Mouse (Mus musculus) limb, embryonic 14.5 days (tissue): ENCODE measurements around the gene Efemp1. TPM values are rescaled to one million over a fixed set of nuclear protein-coding genes. Genes with fewer than 3 reads are reported as not detected.

Experiments used
- ATAC-seq: fragments of 200-750 bp; cut with Nextera tagmentation; 2 replicates; pipeline ENCODE4 v1.8.0; 2017; ENCODE audit warnings: low read depth, moderate number of reproducible peaks, moderate TSS enrichment; ENCODE audit not compliant: low FRiP score
- DNase-seq: peaks from one replicate; pipeline ENCODE4 v3.0.0-alpha.2; 2015; ENCODE audit warnings: low spot score
- H3K27ac ChIP-seq: fragments of 300-500 bp; sonication (generic); replicated peaks from 2 replicates; pipeline ENCODE4 v1.5.1; 2014; ENCODE audit warnings: low read depth, mild to moderate bottlenecking, low read length, moderate library complexity, mixed read lengths
- H3K27me3 ChIP-seq: fragments of 300-500 bp; sonication (generic); 2 replicates; pipeline ENCODE4 v1.6.1; 2014; ENCODE audit warnings: low read length, mixed read lengths; ENCODE audit not compliant: control insufficient read depth, insufficient read depth
- H3K36me3 ChIP-seq: fragments of 300-500 bp; sonication (generic); 2 replicates; pipeline ENCODE4 v1.6.1; 2014; ENCODE audit warnings: mild to moderate bottlenecking, low read length, moderate library complexity, mixed read lengths; ENCODE audit not compliant: control insufficient read depth, insufficient read depth
- H3K4me1 ChIP-seq: fragments of 300-500 bp; sonication (generic); 2 replicates; pipeline ENCODE4 v1.6.1; 2014; ENCODE audit warnings: antibody characterized with exemption, low read length, mixed read lengths; ENCODE audit not compliant: control insufficient read depth, insufficient read depth
- H3K4me2 ChIP-seq: fragments of 300-500 bp; sonication (generic); replicated peaks from 2 replicates; pipeline ENCODE4 v1.6.1; 2014; ENCODE audit warnings: low read depth, mild to moderate bottlenecking, low read length, moderate library complexity; ENCODE audit not compliant: severe bottlenecking
- H3K4me3 ChIP-seq: fragments of 300-500 bp; sonication (generic); replicated peaks from 2 replicates; pipeline ENCODE4 v1.5.1; 2014; ENCODE audit warnings: low read length
- H3K9ac ChIP-seq: fragments of 300-500 bp; sonication (generic); 2 replicates; pipeline ENCODE4 v1.6.1; 2014; ENCODE audit warnings: mild to moderate bottlenecking, low read depth, low read length, moderate library complexity; ENCODE audit not compliant: severe bottlenecking
- H3K9me3 ChIP-seq: fragments of 300-500 bp; sonication (generic); 2 replicates; pipeline ENCODE4 v1.6.1; 2016; ENCODE audit warnings: low read length; ENCODE audit not compliant: control insufficient read depth
- POLR2A ChIP-seq: fragments of 200-500 bp; IDR thresholded peaks from 2 replicates; pipeline ENCODE4 v1.8.0; 2012; ENCODE audit warnings: inconsistent platforms, mild to moderate bottlenecking, moderate library complexity, borderline replicate concordance; ENCODE audit not compliant: insufficient read depth, insufficient read length; ENCODE audit errors: extremely low read depth
- WGBS: fragments of 180-500 bp; shearing (Covaris S2); extraction: QIAGEN DNeasy Blood & Tissue Kit; methylation state at CpG from one replicate; pipeline ENCODE4 v1.1.7; 2014; 5-methylcytosine and 5-hydroxymethylcytosine counted together
- polyA plus RNA-seq, 2 experiments: library from polyadenylated mRNA; depleted of rRNA in 1 of 2; stranded (reverse) in 1 of 2; unstranded in 1 of 2; fragments of >200 nt; fragmentation: Nextera tagmentation in 1 of 2; extraction: Ambion mirVana in 1 of 2; gene quantifications; 2 replicates each; pipeline versions ENCODE4 v1.2.1 to v1.2.3; 2012 to 2014

Gene Efemp1
- polyA plus RNA-seq, 2 experiments = 35.5 to 39.0 TPM

- no peak overlapping the region for H3K4me2 ChIP-seq
- no peaks in the 10 kb centered on the region for H3K27me3 ChIP-seq
- peak; percentile 57 for DNase-seq
- 23% methylated on average over 1 of the region's 1 CpGs for WGBS
- TF ChIP-seq POLR2A = no peak
- H3K27ac ChIP-seq = no peak overlapping the region
- H3K9me3 ChIP-seq = no peaks in the 10 kb centered on the region
- H3K4me1 ChIP-seq = no peaks in the 10 kb centered on the region
- H3K4me3 ChIP-seq = no peak overlapping the region
- no peaks in the 10 kb centered on the region for H3K36me3 ChIP-seq
- H3K9ac ChIP-seq = no peak overlapping the region
- no peak for ATAC-seq
These were observed 46.4 kb downstream of the Efemp1 start for GRCm38 (mm10) chr11:28899420-28899819.

- Histone ChIP-seq H3K27ac (no peak overlapping the region), H3K9ac (no peak overlapping the region), H3K4me3 (no peak overlapping the region), H3K27me3 (no peaks in the 10 kb centered on the region), H3K9me3 (no peaks in the 10 kb centered on the region), H3K4me2 (no peak overlapping the region), H3K36me3 (no peaks in the 10 kb centered on the region), H3K4me1 (no peaks in the 10 kb centered on the region)
- peak; percentile 26 for DNase-seq
- ATAC-seq = no peak
- no peak for TF ChIP-seq POLR2A
- WGBS = 79% methylated on average over 2 of the region's 2 CpGs
These were observed 51.6 kb downstream of the Efemp1 start for GRCm38 (mm10) chr11:28904596-28904995.

GRCm38 (mm10) chr11:28906288-28906687 is 53.3 kb downstream of the Efemp1 start:
- Histone ChIP-seq H3K27ac (no peak overlapping the region), H3K9ac (no peak overlapping the region), H3K4me2 (no peak overlapping the region), H3K27me3 (no peaks in the 10 kb centered on the region), H3K4me3 (no peak overlapping the region), H3K36me3 (no peaks in the 10 kb centered on the region), H3K4me1 (no peaks in the 10 kb centered on the region), H3K9me3 (no peaks in the 10 kb centered on the region)
- DNase-seq = no peak
- 70% methylated on average over 3 of the region's 3 CpGs for WGBS
- TF ChIP-seq POLR2A = no peak
- no peak for ATAC-seq

GRCm38 (mm10) chr11:28908908-28909545 is 56.0 kb downstream of the Efemp1 start:
- Histone ChIP-seq H3K27ac (no peak overlapping the region), H3K36me3 (no peaks in the 10 kb centered on the region), H3K4me2 (no peak overlapping the region), H3K4me3 (no peak overlapping the region), H3K9me3 (no peaks in the 10 kb centered on the region), H3K4me1 (no peaks in the 10 kb centered on the region), H3K9ac (no peak overlapping the region), H3K27me3 (no peaks in the 10 kb centered on the region)
- 59% methylated on average over 3 of the region's 3 CpGs for WGBS
- no peak for ATAC-seq
- TF ChIP-seq POLR2A = no peak
- DNase-seq = peak; percentile 13

GRCm38 (mm10) chr11:28912469-28913138 is 59.6 kb downstream of the Efemp1 start:
- no peaks in the 10 kb centered on the region for H3K4me1 ChIP-seq
- no peaks in the 10 kb centered on the region for H3K9me3 ChIP-seq
- H3K4me3 ChIP-seq = no peak overlapping the region
- ATAC-seq (no peak), DNase-seq (peak; percentile 10)
- no peaks in the 10 kb centered on the region for H3K27me3 ChIP-seq
- H3K4me2 ChIP-seq = no peak overlapping the region
- no peaks in the 10 kb centered on the region for H3K36me3 ChIP-seq
- no peak overlapping the region for H3K27ac ChIP-seq
- TF ChIP-seq POLR2A = no peak
- 68% methylated on average over 3 of the region's 3 CpGs for WGBS
- no peak overlapping the region for H3K9ac ChIP-seq
